ENCODE assay signal across 28 mouse cellular contexts in genomic region chr5:90838582-90838981, GRCm38 (mm10). TPM values are rescaled to one million over a fixed set of nuclear protein-coding genes. Genes with fewer than 3 reads are reported as not detected.
DNase-seq lines count a peak whose midpoint lies in the region; ATAC-seq and TF ChIP-seq lines count a peak whose summit lies in the region.
"Had no signal": no experiment of that assay in that cellular context is flagged by ENCODE, and none has a peak within 500 bp of the region (broad histone marks: within the 10 kb centered on the region; RNA-seq: fewer than 3 reads in every experiment).

No protein-coding gene starts in this region.

- H3K4me2 ChIP-seq in kidney, embryonic 16.5 days (replicated peaks; ENCODE audit: low read depth, low read length) = no peak overlapping the region
- H3K4me2 ChIP-seq: embryonic facial prominence, embryonic 15.5 days; hindbrain, embryonic 15.5 days; intestine, embryonic 15.5 days; kidney, embryonic 15.5 days; limb, embryonic 15.5 days; midbrain, embryonic 11.5 days; neural tube, embryonic 12.5 days had no signal

- TF ChIP-seq CTCF in gastrocnemius, adult 2 months (IDR thresholded peaks at IDR 0.05) = no peak
- TF ChIP-seq CTCF in Patski (IDR thresholded peaks at IDR 0.05) = no peak

- H3K9ac ChIP-seq in kidney, embryonic 16.5 days (replicated peaks; ENCODE audit: low read length) = no peak overlapping the region
- H3K9ac ChIP-seq: embryonic facial prominence, embryonic 15.5 days; forebrain, postnatal 0 days; hindbrain, embryonic 15.5 days; intestine, embryonic 15.5 days; kidney, embryonic 15.5 days; limb, embryonic 15.5 days; neural tube, embryonic 12.5 days had no signal

- intact Hi-C loops in gastrocnemius, adult 2 months (cut with DNase I) = no loop called here
- intact Hi-C loops in heart, postnatal 25 days (cut with DNase I) = no loop called here

- CTCF ChIA-PET in Patski (lab: Charles Lee) = interaction anchor here (0.7 to 2.0 kb wide), 4 partner anchors 15 to 34 kb away, joined by 3 to 6 read pairs (median 4); no protein-coding TSS in a partner anchor

- no peak overlapping the region for H3K27ac ChIP-seq in gastrocnemius, adult 2 months
- H3K27ac ChIP-seq in kidney, embryonic 16.5 days (ENCODE audit: low read length) = no peak overlapping the region
- H3K27ac ChIP-seq: embryonic facial prominence, embryonic 15.5 days; forebrain, embryonic 10.5 days; hindbrain, embryonic 15.5 days; intestine, embryonic 15.5 days; kidney, embryonic 15.5 days; layer of hippocampus, adult 2 months; limb, embryonic 15.5 days; neural tube, embryonic 12.5 days had no signal

- H3K36me3 ChIP-seq in kidney, embryonic 16.5 days (ENCODE audit: insufficient read depth, low read length) = no peaks in the 10 kb centered on the region
- H3K36me3 ChIP-seq: embryonic facial prominence, embryonic 15.5 days; forebrain, embryonic 10.5 days; G1E; hindbrain, embryonic 15.5 days; intestine, embryonic 15.5 days; kidney, embryonic 15.5 days; limb, embryonic 15.5 days; neural tube, embryonic 12.5 days had no signal

- 76% methylated on average over 5 of the region's 5 CpGs for WGBS in kidney, embryonic 16.5 days

- POLR2A ChIA-PET in Patski (lab: Charles Lee) = no interaction called here

- H3K9me3 ChIP-seq in kidney, embryonic 16.5 days (ENCODE audit: low read length) = no peaks in the 10 kb centered on the region
- H3K9me3 ChIP-seq: embryonic facial prominence, embryonic 15.5 days; forebrain, embryonic 10.5 days; G1E; hindbrain, embryonic 15.5 days; intestine, embryonic 15.5 days; kidney, embryonic 15.5 days; limb, embryonic 15.5 days; neural tube, embryonic 12.5 days had no signal

- H3K27me3 ChIP-seq in kidney, embryonic 16.5 days (ENCODE audit: insufficient read depth, low read length) = no peaks in the 10 kb centered on the region
- no peaks in the 10 kb centered on the region for H3K27me3 ChIP-seq in Patski
- H3K27me3 ChIP-seq: embryonic facial prominence, embryonic 15.5 days; hindbrain, embryonic 15.5 days; intestine, embryonic 15.5 days; kidney, embryonic 15.5 days; limb, embryonic 15.5 days; neural tube, embryonic 12.5 days had no signal

- no peak overlapping the region for H3K4me3 ChIP-seq in gastrocnemius, adult 2 months
- H3K4me3 ChIP-seq in kidney, embryonic 16.5 days (ENCODE audit: low read length) = no peak overlapping the region
- H3K4me3 ChIP-seq: embryonic facial prominence, embryonic 15.5 days; forebrain, embryonic 10.5 days; hindbrain, embryonic 15.5 days; intestine, embryonic 15.5 days; kidney, embryonic 15.5 days; layer of hippocampus, adult 2 months; limb, embryonic 15.5 days; neural tube, embryonic 12.5 days had no signal

- in situ Hi-C loops in Patski (cut with MboI; ENCODE audit: low pct_unique_long_range_greater_than_20kb) = no loop called here

- no peak for ATAC-seq in kidney, embryonic 16.5 days (ENCODE audit: low FRiP score, low TSS enrichment)
- ATAC-seq in Patski = peak; percentile 62
- no peak for ATAC-seq in granulocyte monocyte progenitor cell, adult 5-6 weeks (replicated peaks; ENCODE audit: poor library complexity, severe bottlenecking)
- ATAC-seq: forebrain, postnatal 0 days; intestine, embryonic 15.5 days had no signal

- DNase-seq in gastrocnemius, adult 2 months = peak; percentile 34
- DNase-seq in gastrocnemius, adult 8-10 months (ENCODE audit: low spot score in 2 of 2) = no peak
- DNase-seq in kidney, postnatal 10 days = peak; percentile 62
- DNase-seq in Patski (ENCODE audit: low read depth, low spot score) = no peak
- peak; percentile 16 for DNase-seq in heart, postnatal 25 days (ENCODE audit: low spot score)
- no peak for DNase-seq in testis, postnatal 10 days (ENCODE audit: low spot score)
- DNase-seq: adrenal gland, postnatal 14 days; cerebellum, postnatal 36 days; forebrain, postnatal 0 days; layer of hippocampus, postnatal 36 days; spleen, adult 18-20 months; thymus, postnatal 4 days had no signal

- H3K4me1 ChIP-seq in kidney, embryonic 16.5 days (ENCODE audit: insufficient read depth, low read length) = no peaks in the 10 kb centered on the region
- H3K4me1 ChIP-seq: embryonic facial prominence, embryonic 15.5 days; forebrain, embryonic 10.5 days; hindbrain, embryonic 15.5 days; intestine, embryonic 15.5 days; kidney, embryonic 15.5 days; limb, embryonic 15.5 days; neural tube, embryonic 12.5 days had no signal

RNA-seq across cellular contexts. Expression of gene Cxcl15, which starts 44.2 kb away (rescaled TPM):
- total RNA-seq in gastrocnemius, adult 2 months (2021) = not detected
- total RNA-seq in gastrocnemius, adult 8-10 months (2022) = not detected
- 0.61 TPM in 1 of 2 replicates, not detected in the other for polyA plus RNA-seq in kidney, embryonic 16.5 days (2015; fragmentation: Nextera tagmentation; extraction: Ambion mirVana)
- 0.04 TPM for polyA plus RNA-seq in Patski (2021)
- not detected for total RNA-seq in heart, postnatal 25 days (2021)
- total RNA-seq in granulocyte monocyte progenitor cell, adult 5-6 weeks (2014; fragmentation: Nextera tagmentation) = not detected in 2 replicates
- not detected in 2 replicates for total RNA-seq in granulocyte monocyte progenitor cell, adult 5-6 weeks (2017)
- total RNA-seq: adrenal gland, postnatal 14 days; forebrain, postnatal 0 days; layer of hippocampus, adult 2 months; layer of hippocampus, postnatal 36 days; left cerebral cortex, postnatal 25 days had no signal
- polyA plus RNA-seq: brain, embryonic 14.5 days; forebrain, embryonic 10.5 days; forebrain, postnatal 0 days; G1E; hindbrain, embryonic 15.5 days; liver, embryonic 16.5 days; midbrain, embryonic 11.5 days; neural tube, embryonic 12.5 days had no signal

RNA-seq across cellular contexts. Expression of gene Cxcl1, which starts 52.5 kb away (rescaled TPM):
- under 1 TPM in 1 of 2 experiments, not detected in 1; 0.26 TPM for total RNA-seq in gastrocnemius, adult 2 months (2021)
- not detected for total RNA-seq in gastrocnemius, adult 8-10 months (2022)
- polyA plus RNA-seq in kidney, embryonic 16.5 days (2015; fragmentation: Nextera tagmentation; extraction: Ambion mirVana) = 0.75 and 1.5 TPM in 2 replicates
- 86.7 TPM for polyA plus RNA-seq in Patski (2021)
- total RNA-seq in heart, postnatal 25 days (2021) = under 1 TPM; 0.55 to 0.64 TPM
- total RNA-seq in granulocyte monocyte progenitor cell, adult 5-6 weeks (2014; fragmentation: Nextera tagmentation) = not detected in 2 replicates
- total RNA-seq in granulocyte monocyte progenitor cell, adult 5-6 weeks (2017) = 0.36 and 2.2 TPM in 2 replicates
- total RNA-seq: forebrain, postnatal 0 days; layer of hippocampus, adult 2 months; left cerebral cortex, postnatal 25 days had no signal
- polyA plus RNA-seq: forebrain, embryonic 10.5 days; G1E; midbrain, embryonic 11.5 days; neural tube, embryonic 12.5 days had no signal

RNA-seq across cellular contexts. Expression of gene Cxcl3, which starts 52.7 kb away (rescaled TPM):
- total RNA-seq in gastrocnemius, adult 2 months (2021) = not detected
- total RNA-seq in gastrocnemius, adult 8-10 months (2022) = not detected
- polyA plus RNA-seq in kidney, embryonic 16.5 days (2015; fragmentation: Nextera tagmentation; extraction: Ambion mirVana) = not detected in 2 replicates
- not detected for polyA plus RNA-seq in Patski (2021)
- not detected for total RNA-seq in heart, postnatal 25 days (2021)
- total RNA-seq in granulocyte monocyte progenitor cell, adult 5-6 weeks (2014; fragmentation: Nextera tagmentation) = not detected in 2 replicates
- total RNA-seq in granulocyte monocyte progenitor cell, adult 5-6 weeks (2017) = 0.21 TPM in 1 of 2 replicates, not detected in the other
- total RNA-seq: adrenal gland, postnatal 14 days; forebrain, postnatal 0 days; layer of hippocampus, adult 2 months; layer of hippocampus, postnatal 36 days; left cerebral cortex, postnatal 25 days had no signal
- polyA plus RNA-seq: brain, embryonic 14.5 days; forebrain, embryonic 10.5 days; forebrain, postnatal 0 days; heart, postnatal 0 days; kidney, embryonic 15.5 days; liver, embryonic 16.5 days; midbrain, embryonic 11.5 days; neural tube, embryonic 12.5 days had no signal

Comparison
In these comparisons a context has a peak if more than half of its experiments do, and no peak if none do; other contexts are left out.
1. DNase-seq: peak in gastrocnemius, adult 2 months (single experiment), kidney, postnatal 10 days (single experiment) and heart, postnatal 25 days (single experiment); none in gastrocnemius, adult 8-10 months (0 of 2), Patski (single experiment) and testis, postnatal 10 days (single experiment).